Mouse (Mus musculus) limb, embryonic 10.5 days (tissue): Measurements from ENCODE around the gene C8g. TPM values are rescaled to one million over a fixed set of nuclear protein-coding genes. Genes with fewer than 3 reads are reported as not detected.

Experiments used
- DNase-seq: peaks from one replicate; pipeline ENCODE4 v3.0.0-alpha.2; 2017; ENCODE audit warnings: low spot score
- H3K27ac ChIP-seq: fragments of 300-500 bp; sonication (generic); 2 replicates; pipeline ENCODE4 v1.5.1; 2016; ENCODE audit warnings: mild to moderate bottlenecking
- H3K27me3 ChIP-seq: fragments of 300-500 bp; sonication (generic); 2 replicates; pipeline ENCODE4 v1.6.1; 2016; ENCODE audit warnings: low read depth, mild to moderate bottlenecking; ENCODE audit not compliant: poor library complexity, severe bottlenecking
- H3K36me3 ChIP-seq: fragments of 300-500 bp; sonication (generic); 2 replicates; pipeline ENCODE4 v1.6.1; 2016; ENCODE audit warnings: mild to moderate bottlenecking, moderate library complexity
- H3K4me1 ChIP-seq: fragments of 300-500 bp; sonication (generic); 2 replicates; pipeline ENCODE4 v1.6.1; 2016
- H3K4me3 ChIP-seq: fragments of 300-500 bp; sonication (generic); 2 replicates; pipeline ENCODE4 v1.5.1; 2016; ENCODE audit warnings: mild to moderate bottlenecking, moderate library complexity
- H3K9me3 ChIP-seq: fragments of 300-500 bp; sonication (generic); replicated peaks from 2 replicates; pipeline ENCODE4 v1.6.1; 2016; ENCODE audit warnings: mild to moderate bottlenecking
- WGBS: fragments of 180-500 bp; shearing (Covaris S2); methylation state at CpG from one replicate; pipeline ENCODE4 v1.1.7; 2016; 5-methylcytosine and 5-hydroxymethylcytosine counted together
- polyA plus RNA-seq: library from polyadenylated mRNA; unstranded; fragments of >200 nt; fragmentation: Nextera tagmentation; extraction: Ambion mirVana; gene quantifications from 2 replicates; pipeline ENCODE4 v1.2.1, GENCODE M21; 2016

The C8g gene
- polyA plus RNA-seq, 1 experiment from 2014 or later, result 7.0 TPM

- 61% methylated on average over 14 of the region's 14 CpGs for WGBS
- H3K4me1 ChIP-seq, result peaks cover 15% of the 10 kb centered on the region
- no peaks in the 10 kb centered on the region for H3K9me3 ChIP-seq
- no peak for DNase-seq
- no peaks in the 10 kb centered on the region for H3K27me3 ChIP-seq
- no peak within 1 kb of the TSS for H3K4me3 ChIP-seq
- H3K27ac ChIP-seq, result no peak within 1 kb of the TSS
- peaks cover 8% of the 10 kb centered on the region; the same call in 1 of the 2 replicates for H3K36me3 ChIP-seq
Observed at GRCm38 (mm10) chr2:25456205-25456953, 45.1 kb downstream of the C8g start, which contains the start of gene Clic3. Clic3 (plus strand) TSS chr2:25456838.

- WGBS, result 48% methylated on average over 1 of the region's 1 CpGs
- Histone ChIP-seq H3K36me3 (no peaks in the 10 kb centered on the region), H3K9me3 (no peaks in the 10 kb centered on the region), H3K27ac (no peak overlapping the region), H3K4me1 (no peaks in the 10 kb centered on the region), H3K4me3 (no peak overlapping the region), H3K27me3 (no peaks in the 10 kb centered on the region)
- no peak for DNase-seq
Observed at GRCm38 (mm10) chr2:25452951-25453350, 48.6 kb downstream of the C8g start.

DNA sequence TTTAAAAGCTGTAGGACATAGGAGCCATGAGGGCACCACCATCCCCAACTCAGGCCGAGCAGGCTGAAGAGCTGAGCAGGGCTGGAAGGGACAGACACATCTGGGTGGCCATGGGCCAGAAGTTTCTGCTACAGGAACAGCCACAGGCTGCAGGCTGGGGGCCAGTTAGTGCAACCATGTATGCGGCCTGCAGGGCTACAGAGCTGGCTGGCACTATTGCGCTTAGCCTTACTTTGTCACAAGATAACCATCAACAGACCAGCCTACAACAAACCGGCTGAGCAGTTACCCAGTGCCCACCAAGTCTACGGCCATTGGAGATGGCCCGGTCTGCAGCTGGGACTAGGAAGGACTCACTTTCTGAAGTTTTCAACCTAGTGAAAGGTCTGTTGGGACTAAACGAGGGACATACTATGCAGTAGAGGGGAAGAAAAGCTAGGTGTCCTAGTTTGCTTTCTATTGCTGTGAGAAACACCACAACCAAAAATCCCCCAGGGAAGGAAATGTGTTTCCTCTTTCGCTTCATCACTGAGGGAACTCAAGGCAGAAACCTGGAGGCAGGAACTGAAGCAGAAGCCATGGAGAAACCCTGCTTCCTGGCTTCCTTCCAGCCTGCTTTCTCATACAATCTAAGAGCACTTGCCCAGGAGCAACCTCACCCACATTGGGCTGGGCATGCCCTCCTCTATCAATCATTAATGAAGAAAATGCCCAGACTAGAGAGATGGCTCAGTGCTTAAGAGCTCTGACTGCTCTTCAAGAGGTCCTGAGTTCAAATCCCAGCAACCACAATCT, 50.5 kb downstream of the C8g start:
- WGBS, result 88% methylated on average over 8 of the region's 8 CpGs
- Histone ChIP-seq H3K27me3 (no peaks in the 10 kb centered on the region), H3K27ac (no peak overlapping the region), H3K4me3 (no peak overlapping the region), H3K9me3 (no peaks in the 10 kb centered on the region), H3K36me3 (0 out of 2 replicates have a peak, but pooled peaks cover 3% of the 10 kb centered on the region), H3K4me1 (no peaks in the 10 kb centered on the region)
- DNase-seq, result no peak

Other genes with a start within 250 kb of the C8g start
- gene Tmem203, start 246.3 kb downstream of the C8g start, polyA plus RNA-seq, result 14.5 and 18.4 TPM in 2 replicates
- 8.7 and 9.7 TPM in 2 replicates for gene Tprn, start 239.1 kb downstream of the C8g start, polyA plus RNA-seq
- 235 and 243 TPM in 2 replicates for gene Ssna1, start 229.3 kb downstream of the C8g start, polyA plus RNA-seq
- 138 and 153 TPM in 2 replicates for gene Anapc2, start 229.2 kb downstream of the C8g start, polyA plus RNA-seq
- gene Tmem210, start 213.6 kb downstream of the C8g start, polyA plus RNA-seq, result not detected in 2 replicates
- gene Lrrc26, start 211.8 kb downstream of the C8g start, polyA plus RNA-seq, result not detected in 2 replicates
- gene Grin1, start 182.5 kb downstream of the C8g start, polyA plus RNA-seq, result 0.30 and 0.46 TPM in 2 replicates
- gene Man1b1, start 169.4 kb downstream of the C8g start, polyA plus RNA-seq, result 42.6 and 54.6 TPM in 2 replicates
- gene Dpp7, start 145.4 kb downstream of the C8g start, polyA plus RNA-seq, result 15.7 and 18.7 TPM in 2 replicates
- gene Uap1l1, start 136.0 kb downstream of the C8g start, polyA plus RNA-seq, result 8.1 and 9.0 TPM in 2 replicates
- 88.3 and 88.7 TPM in 2 replicates for gene Sapcd2, start 129.4 kb downstream of the C8g start, polyA plus RNA-seq
- gene Entpd2, start 105.8 kb downstream of the C8g start, polyA plus RNA-seq, result 0.19 TPM in 1 of 2 replicates, not detected in the other
- 5.7 and 8.1 TPM in 2 replicates for gene Npdc1, start 102.4 kb downstream of the C8g start, polyA plus RNA-seq
- gene Fut7, start 78.5 kb downstream of the C8g start, polyA plus RNA-seq, result not detected in 2 replicates
- 2.8 and 4.4 TPM in 2 replicates for gene Abca2, start 73.0 kb downstream of the C8g start, polyA plus RNA-seq
- 0.30 and 1.1 TPM in 2 replicates for gene Clic3, start 44.9 kb downstream of the C8g start, polyA plus RNA-seq
- gene Paxx, start 40.6 kb downstream of the C8g start, polyA plus RNA-seq, result 10.0 and 14.6 TPM in 2 replicates
- not detected in 2 replicates for gene Ptgds, start 31.7 kb downstream of the C8g start, polyA plus RNA-seq
- not detected in 2 replicates for gene Lcn12, start 7.8 kb downstream of the C8g start, polyA plus RNA-seq
- 83.6 and 94.6 TPM in 2 replicates for gene Fbxw5, start 969 bp downstream of the C8g start, polyA plus RNA-seq
- 46.1 and 46.2 TPM in 2 replicates for gene Traf2, start 45.2 kb upstream of the C8g start, polyA plus RNA-seq
- gene Edf1, start 56.1 kb upstream of the C8g start, polyA plus RNA-seq, result 307 and 320 TPM in 2 replicates
- 2.3 and 8.2 TPM in 2 replicates for gene Mamdc4, start 73.1 kb upstream of the C8g start, polyA plus RNA-seq
- 157 and 161 TPM in 2 replicates for gene Phpt1, start 73.5 kb upstream of the C8g start, polyA plus RNA-seq
- gene Ajm1, start 80.0 kb upstream of the C8g start, polyA plus RNA-seq, result 0.06 and 0.08 TPM in 2 replicates
- 83.3 and 88.5 TPM in 2 replicates for gene Rabl6, start 106.8 kb upstream of the C8g start, polyA plus RNA-seq
- 0.13 TPM in 1 of 2 replicates, not detected in the other for gene Ccdc183, start 116.0 kb upstream of the C8g start, polyA plus RNA-seq
- 17.0 and 20.7 TPM in 2 replicates for gene Tmem141, start 120.3 kb upstream of the C8g start, polyA plus RNA-seq
- 0.34 and 0.43 TPM in 2 replicates for gene Fcna, start 126.3 kb upstream of the C8g start, polyA plus RNA-seq
- not detected in 2 replicates for gene Lcn8, start 151.4 kb upstream of the C8g start, polyA plus RNA-seq
- not detected in 2 replicates for gene Lcn5, start 156.2 kb upstream of the C8g start, polyA plus RNA-seq
- not detected in 2 replicates for gene Lcn6, start 175.1 kb upstream of the C8g start, polyA plus RNA-seq
- gene Lcn10, start 181.0 kb upstream of the C8g start, polyA plus RNA-seq, result not detected in 2 replicates
- gene Obp2a, start 198.3 kb upstream of the C8g start, polyA plus RNA-seq, result not detected in 2 replicates
- gene Bmyc, start 205.0 kb upstream of the C8g start, polyA plus RNA-seq, result 73.4 and 77.5 TPM in 2 replicates
- not detected in 2 replicates for gene Obp2b, start 235.3 kb upstream of the C8g start, polyA plus RNA-seq